Mouse (Mus musculus): ENCODE data around the gene Maip1. TPM values are rescaled to one million over a fixed set of nuclear protein-coding genes. Genes with fewer than 3 reads are reported as not detected.

The Maip1 gene
- polyA plus RNA-seq, 1 experiment from 2014 or later: 17.5 TPM

DNA sequence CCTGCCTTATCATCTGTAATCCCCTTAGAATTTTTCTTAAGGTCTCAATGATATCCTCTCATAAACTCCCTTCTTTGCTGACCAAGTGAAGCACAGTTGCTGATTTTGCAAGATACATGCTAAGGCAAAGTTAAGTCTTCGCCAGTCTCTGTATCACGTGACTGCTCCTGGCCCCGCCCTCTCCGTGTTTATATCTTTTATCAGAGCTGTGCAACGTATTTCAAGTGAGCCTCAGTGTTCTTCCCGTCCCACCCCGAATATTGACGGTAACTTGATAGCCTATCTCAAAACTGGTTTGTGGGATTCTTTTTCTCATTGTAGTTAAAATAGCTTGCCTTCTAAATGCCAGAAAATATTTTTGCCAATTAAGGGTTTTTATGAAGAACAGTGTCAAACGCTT, 30.3 kb downstream of the Maip1 start:
- no peak; the same call in 1 of the 2 replicates for ATAC-seq (replicated peaks)
- WGBS: 66% methylated on average over 9 of the region's 9 CpGs
- Histone ChIP-seq H3K4me1 (peaks cover 10% of the 10 kb centered on the region), H3K9ac (no peak overlapping the region), H3K27ac (no peak overlapping the region), H3K27me3 (replicated peaks) (no peaks in the 10 kb centered on the region), H3K9me3 (no peaks in the 10 kb centered on the region), H3K4me3 (peak overlapping the region; percentile 14), H3K36me3 (replicated peaks) (no peaks in the 10 kb centered on the region), H3K4me2 (peak overlapping the region; percentile 43)

- peak; percentile 89 for ATAC-seq (replicated peaks)
- peak overlapping the region; percentile 43 for H3K4me2 ChIP-seq
- H3K4me3 ChIP-seq: peak overlapping the region; percentile 14
- H3K9me3 ChIP-seq: no peaks in the 10 kb centered on the region
- H3K9ac ChIP-seq: no peak overlapping the region
- WGBS: 16% methylated on average over 9 of the region's 9 CpGs
- H3K36me3 ChIP-seq (replicated peaks): no peaks in the 10 kb centered on the region
- no peaks in the 10 kb centered on the region for H3K27me3 ChIP-seq (replicated peaks)
- peaks cover 10% of the 10 kb centered on the region for H3K4me1 ChIP-seq
- H3K27ac ChIP-seq: peak overlapping the region; percentile 19; the same call in 1 of the 2 replicates
Observed at GRCm38 (mm10) chr1:57436954-57437353, 30.8 kb downstream of the Maip1 start.

DNA sequence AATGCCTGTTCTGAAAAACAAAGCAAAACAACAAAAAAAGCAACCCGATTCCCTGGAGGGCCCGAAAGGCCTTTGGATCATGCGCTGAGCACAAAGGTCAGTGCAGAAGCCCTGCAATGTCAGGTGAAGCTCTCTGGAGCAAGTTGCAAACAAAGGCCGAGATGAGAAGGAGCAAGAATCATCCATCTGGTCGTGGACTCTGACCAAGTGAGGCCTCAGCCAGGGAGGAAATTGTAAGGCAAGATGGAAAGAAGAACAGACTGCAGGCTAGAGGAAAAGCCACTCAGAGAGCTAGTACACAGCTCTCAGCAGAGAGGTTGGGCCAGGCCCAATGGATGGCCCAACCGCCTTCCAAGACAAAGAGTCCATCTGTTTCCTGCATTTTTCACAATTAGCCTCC, 32.9 kb downstream of the Maip1 start:
- H3K27me3 ChIP-seq (replicated peaks): no peaks in the 10 kb centered on the region
- 84% methylated on average over 6 of the region's 6 CpGs for WGBS
- no peak overlapping the region for H3K4me3 ChIP-seq
- H3K4me2 ChIP-seq: no peak overlapping the region
- no peak overlapping the region for H3K9ac ChIP-seq
- peaks cover 10% of the 10 kb centered on the region for H3K4me1 ChIP-seq
- no peaks in the 10 kb centered on the region for H3K36me3 ChIP-seq (replicated peaks)
- no peak overlapping the region for H3K27ac ChIP-seq
- ATAC-seq (replicated peaks): no peak
- no peaks in the 10 kb centered on the region for H3K9me3 ChIP-seq

DNA sequence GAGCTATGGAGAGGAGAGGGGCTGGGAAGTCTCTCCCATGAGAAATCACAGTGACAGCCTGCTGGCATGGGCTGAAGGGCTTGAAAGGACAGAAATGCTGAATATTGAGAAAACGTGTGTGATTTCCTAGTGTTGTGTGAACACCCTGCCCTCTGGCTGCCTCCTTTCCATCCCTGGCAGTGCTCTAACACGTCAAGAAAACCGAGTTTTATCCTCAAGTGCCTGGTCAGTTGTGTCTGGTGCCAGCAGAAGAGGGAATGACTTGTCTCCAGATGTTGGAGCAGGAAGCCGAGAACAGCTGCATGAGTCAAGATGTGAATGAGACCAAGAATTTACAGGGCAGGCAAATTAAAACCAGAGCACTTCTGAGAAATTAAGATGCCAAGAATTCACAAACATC, 34.6 kb downstream of the Maip1 start:
- no peak for ATAC-seq (replicated peaks)

DNA sequence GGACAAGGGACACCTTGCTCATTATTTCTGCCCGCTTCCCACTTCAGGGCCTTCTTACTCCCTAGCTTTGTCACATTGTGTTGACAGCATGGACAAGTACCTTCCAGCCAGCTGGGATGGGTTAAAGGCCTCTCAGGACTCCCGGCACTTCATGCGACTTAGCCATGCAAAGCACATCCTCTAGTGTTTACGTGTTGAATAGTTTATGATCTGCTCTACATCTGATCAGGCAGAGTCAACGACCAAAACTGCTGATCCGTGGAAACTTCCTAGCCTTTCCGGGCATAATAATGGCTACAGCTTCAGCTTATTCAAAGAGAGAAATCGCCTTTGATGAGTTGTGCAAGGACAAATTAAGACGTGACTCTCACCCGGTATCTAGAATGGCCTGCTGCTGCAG, 39.6 kb downstream of the Maip1 start:
- no peaks in the 10 kb centered on the region for H3K27me3 ChIP-seq (replicated peaks)
- H3K9ac ChIP-seq: no peak overlapping the region
- peak; percentile 50; the same call in 1 of the 2 replicates for ATAC-seq (replicated peaks)
- H3K4me3 ChIP-seq: no peak overlapping the region
- no peaks in the 10 kb centered on the region for H3K4me1 ChIP-seq
- no peaks in the 10 kb centered on the region for H3K9me3 ChIP-seq
- no peaks in the 10 kb centered on the region for H3K36me3 ChIP-seq (replicated peaks)
- 36% methylated on average over 10 of the region's 10 CpGs for WGBS
- no peak overlapping the region for H3K27ac ChIP-seq
- no peak overlapping the region for H3K4me2 ChIP-seq

More for the DNA sequence above, 34.6 kb downstream of the Maip1 start:
- no peak overlapping the region for H3K27ac ChIP-seq
- H3K27me3 ChIP-seq (replicated peaks): no peaks in the 10 kb centered on the region
- 69% methylated on average over 4 of the region's 4 CpGs for WGBS
- no peaks in the 10 kb centered on the region for H3K9me3 ChIP-seq
- no peaks in the 10 kb centered on the region for H3K36me3 ChIP-seq (replicated peaks)
- H3K4me3 ChIP-seq: no peak overlapping the region
- no peak overlapping the region for H3K4me2 ChIP-seq
- H3K9ac ChIP-seq: no peak overlapping the region
- H3K4me1 ChIP-seq: peaks cover 10% of the 10 kb centered on the region

GRCm38 (mm10) chr1:57450241-57450640, 44.1 kb downstream of the Maip1 start:
- no peak overlapping the region for H3K4me2 ChIP-seq
- no peaks in the 10 kb centered on the region for H3K4me1 ChIP-seq
- no peak for ATAC-seq (replicated peaks)
- H3K9ac ChIP-seq: no peak overlapping the region
- H3K4me3 ChIP-seq: no peak overlapping the region
- WGBS: 95% methylated on average over 1 of the region's 1 CpGs
- H3K36me3 ChIP-seq (replicated peaks): no peaks in the 10 kb centered on the region
- no peaks in the 10 kb centered on the region for H3K27me3 ChIP-seq (replicated peaks)
- H3K9me3 ChIP-seq: no peaks in the 10 kb centered on the region
- no peak overlapping the region for H3K27ac ChIP-seq

GRCm38 (mm10) chr1:57460305-57460940, 54.3 kb downstream of the Maip1 start:
- H3K27me3 ChIP-seq (replicated peaks): no peaks in the 10 kb centered on the region
- H3K4me1 ChIP-seq: no peaks in the 10 kb centered on the region
- no peaks in the 10 kb centered on the region for H3K9me3 ChIP-seq
- ATAC-seq (replicated peaks): no peak
- WGBS: 86% methylated on average over 6 of the region's 6 CpGs
- no peak overlapping the region for H3K27ac ChIP-seq
- H3K9ac ChIP-seq: no peak overlapping the region
- H3K4me3 ChIP-seq: no peak overlapping the region
- no peaks in the 10 kb centered on the region for H3K36me3 ChIP-seq (replicated peaks)
- H3K4me2 ChIP-seq: no peak overlapping the region

Other genes with a start within 250 kb of the Maip1 start
- gene 1700066M21Rik, start 28.7 kb upstream of the Maip1 start, polyA plus RNA-seq (2015; fragmentation: Nextera tagmentation; extraction: Ambion mirVana): 16.8 and 17.3 TPM in 2 replicates
- gene Tyw5, start 773 bp downstream of the Maip1 start, polyA plus RNA-seq (2015; fragmentation: Nextera tagmentation; extraction: Ambion mirVana): 21.0 and 22.8 TPM in 2 replicates

Measured in midbrain, embryonic 15.5 days (tissue).